31 mouse cellular contexts compared by ENCODE assay signal in genomic region chr6:77343781-77344180, GRCm38 (mm10).
"Had no signal": no experiment of that assay in that cellular context is flagged by ENCODE, and none has a peak within 500 bp of the region (broad histone marks: within the 10 kb centered on the region; RNA-seq: fewer than 3 reads in every experiment).

No protein-coding gene starts in this region.

- H3K4me1 ChIP-seq: limb, embryonic 15.5 days; liver, embryonic 12.5 days; liver, embryonic 13.5 days; liver, embryonic 15.5 days; lung, embryonic 15.5 days; megakaryocyte, embryonic 14.5 days; midbrain, embryonic 12.5 days; midbrain, embryonic 15.5 days had no signal

- H3K36me3 ChIP-seq: limb, embryonic 10.5 days; limb, embryonic 12.5 days; limb, embryonic 13.5 days; limb, embryonic 15.5 days; liver, embryonic 12.5 days; liver, embryonic 13.5 days; liver, embryonic 15.5 days; lung, embryonic 15.5 days; midbrain, embryonic 10.5 days; midbrain, embryonic 12.5 days; midbrain, embryonic 13.5 days; midbrain, embryonic 15.5 days had no signal

- H3K27me3 ChIP-seq: limb, embryonic 12.5 days; limb, embryonic 13.5 days; limb, embryonic 15.5 days; liver, embryonic 12.5 days; liver, embryonic 13.5 days; liver, embryonic 15.5 days; lung, embryonic 15.5 days; megakaryocyte, embryonic 14.5 days; midbrain, embryonic 12.5 days; midbrain, embryonic 13.5 days; midbrain, embryonic 15.5 days had no signal

- H3K4me2 ChIP-seq: limb, embryonic 12.5 days; limb, embryonic 13.5 days; limb, embryonic 15.5 days; liver, embryonic 11.5 days; liver, embryonic 12.5 days; liver, embryonic 13.5 days; liver, embryonic 15.5 days; lung, embryonic 14.5 days; lung, embryonic 15.5 days; midbrain, embryonic 11.5 days; midbrain, embryonic 12.5 days; midbrain, embryonic 13.5 days; midbrain, embryonic 15.5 days had no signal

- DNase-seq: left cerebral cortex, postnatal 4 days; liver; liver, embryonic 13.5 days; liver, postnatal 0 days; lung, adult 18-20 months; lung, adult 2 months; lung, embryonic 14.5 days; lung, postnatal 10 days; lung, postnatal 14 days; lung, postnatal 36 days; lung, postnatal 4 days; midbrain, embryonic 14.5 days had no signal

- H3K9me3 ChIP-seq: limb, embryonic 10.5 days; limb, embryonic 12.5 days; limb, embryonic 13.5 days; limb, embryonic 15.5 days; liver, embryonic 12.5 days; liver, embryonic 13.5 days; liver, embryonic 15.5 days; lung, embryonic 15.5 days; megakaryocyte, embryonic 14.5 days; midbrain, embryonic 10.5 days; midbrain, embryonic 12.5 days; midbrain, embryonic 13.5 days; midbrain, embryonic 15.5 days had no signal

- H3K9ac ChIP-seq: limb, embryonic 12.5 days; limb, embryonic 13.5 days; limb, embryonic 15.5 days; liver, embryonic 12.5 days; liver, embryonic 13.5 days; liver, embryonic 14.5 days; liver, embryonic 15.5 days; liver, postnatal 0 days; lung, embryonic 14.5 days; lung, embryonic 15.5 days; midbrain, embryonic 12.5 days; midbrain, embryonic 13.5 days; midbrain, embryonic 15.5 days had no signal

- H3K27ac ChIP-seq: limb, embryonic 10.5 days; limb, embryonic 12.5 days; limb, embryonic 13.5 days; limb, embryonic 15.5 days; liver, embryonic 12.5 days; liver, embryonic 13.5 days; liver, embryonic 14.5 days; liver, embryonic 15.5 days; lung, embryonic 15.5 days; macrophage; midbrain, embryonic 10.5 days; midbrain, embryonic 12.5 days; midbrain, embryonic 13.5 days; midbrain, embryonic 15.5 days had no signal

- ATAC-seq: liver, embryonic 12.5 days; liver, postnatal 0 days; lung, postnatal 0 days; midbrain, embryonic 13.5 days; midbrain, embryonic 15.5 days; midbrain, embryonic 16.5 days had no signal

- H3K4me3 ChIP-seq: limb, embryonic 10.5 days; limb, embryonic 12.5 days; limb, embryonic 13.5 days; limb, embryonic 15.5 days; liver, embryonic 12.5 days; liver, embryonic 13.5 days; liver, embryonic 15.5 days; lung, embryonic 15.5 days; megakaryocyte, embryonic 14.5 days; midbrain, embryonic 10.5 days; midbrain, embryonic 12.5 days; midbrain, embryonic 13.5 days; midbrain, embryonic 15.5 days; myocyte had no signal
